Mouse (Mus musculus) adrenal gland, postnatal 36 days (tissue): ENCODE results near the gene Tcf20. TPM values are rescaled to one million over a fixed set of nuclear protein-coding genes. Genes with fewer than 3 reads are reported as not detected.
A peak's percentile ranks its signal among the peaks of the same experiment; 100 is the strongest.

ENCODE experiments used
- DNase-seq, 2 experiments: peaks; one replicate each; pipeline ENCODE4 v3.0.0; 2021; ENCODE audit warnings: mixed read lengths in 1 of 2
- total RNA-seq, 2 experiments: library from RNA; stranded (reverse); gene quantifications; 2 replicates each; pipeline ENCODE4 v1.2.3; 2021

The Tcf20 gene
- total RNA-seq, 2 experiments from 2014 or later = 94.4 to 104 TPM

- no peak for DNase-seq
These were observed 5.2 kb upstream of the Tcf20 start for GRCm38 (mm10) chr15:82992911-82993310.

GRCm38 (mm10) chr15:82992079-82992783, 4.6 kb upstream of the Tcf20 start:
- no peak for DNase-seq

- no peak for DNase-seq
These were observed 1.6 kb upstream of the Tcf20 start for GRCm38 (mm10) chr15:82989190-82989704.

GRCm38 (mm10) chr15:82987014-82987731, 499 bp downstream of the Tcf20 start:
- peak; percentile 26 to 38 for DNase-seq

- no peak for DNase-seq
These were observed 3.1 kb downstream of the Tcf20 start for GRCm38 (mm10) chr15:82984574-82984973.

GRCm38 (mm10) chr15:82984097-82984496, 3.6 kb downstream of the Tcf20 start:
- no peak for DNase-seq

GRCm38 (mm10) chr15:82983416-82984026, 4.2 kb downstream of the Tcf20 start:
- DNase-seq = peak; percentile 40 to 48

- no peak for DNase-seq
These were observed 4.8 kb downstream of the Tcf20 start for GRCm38 (mm10) chr15:82982724-82983415.

- DNase-seq = no peak
These were observed 5.8 kb downstream of the Tcf20 start for GRCm38 (mm10) chr15:82981676-82982520.

GRCm38 (mm10) chr15:82979531-82979930, 8.1 kb downstream of the Tcf20 start:
- no peak for DNase-seq

- no peak for DNase-seq
These were observed 13.2 kb downstream of the Tcf20 start for GRCm38 (mm10) chr15:82974471-82974870.

- DNase-seq = peak; percentile 54 to 57
These were observed 18.4 kb downstream of the Tcf20 start for GRCm38 (mm10) chr15:82969206-82969721.

- DNase-seq = no peak
These were observed 19.2 kb downstream of the Tcf20 start for GRCm38 (mm10) chr15:82968449-82968848.

GRCm38 (mm10) chr15:82967947-82968346, 19.7 kb downstream of the Tcf20 start:
- DNase-seq = no peak

- no peak for DNase-seq
These were observed 23.3 kb downstream of the Tcf20 start for GRCm38 (mm10) chr15:82964266-82964825.

GRCm38 (mm10) chr15:82963556-82964156, 24.0 kb downstream of the Tcf20 start:
- DNase-seq = peak; percentile 33 to 76

GRCm38 (mm10) chr15:82963090-82963489, 24.6 kb downstream of the Tcf20 start:
- DNase-seq = no peak

- peak; percentile 65 to 72 for DNase-seq
These were observed 25.1 kb downstream of the Tcf20 start for GRCm38 (mm10) chr15:82962536-82962935.

- DNase-seq = peak; percentile 38
These were observed 26.7 kb downstream of the Tcf20 start for GRCm38 (mm10) chr15:82960786-82961561.
